In the genomic region with DNA sequence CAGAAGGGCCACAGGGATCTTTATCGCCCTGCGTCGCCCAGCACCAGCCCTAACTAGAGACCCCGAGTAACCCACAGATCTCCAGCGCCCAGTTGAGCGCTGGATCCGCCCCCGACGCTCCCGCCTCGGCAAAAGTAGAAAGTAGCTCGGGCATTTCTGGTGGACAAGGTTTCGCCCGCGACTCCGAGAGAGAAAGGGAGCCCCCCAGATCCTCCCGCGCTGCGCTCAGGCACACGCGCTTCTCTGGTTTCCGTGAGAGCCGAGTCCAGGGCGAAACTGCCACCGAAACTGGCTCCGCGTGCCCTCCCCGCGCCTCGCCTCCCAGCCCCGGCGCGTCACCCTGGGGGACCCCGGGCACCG, we compare ENCODE assay signal across 9 mouse cellular contexts. TPM values are rescaled to one million over a fixed set of nuclear protein-coding genes. Genes with fewer than 3 reads are reported as not detected.
DNase-seq lines count a peak whose midpoint lies in the region; ATAC-seq and TF ChIP-seq lines count a peak whose summit lies in the region.
"Had no signal": no experiment of that assay in that cellular context is flagged by ENCODE, and none has a peak within 500 bp of the region (broad histone marks: within the 10 kb centered on the region; RNA-seq: fewer than 3 reads in every experiment).

No protein-coding gene starts in this region.

- ATAC-seq in hindbrain, embryonic 16.5 days = peak; percentile 73
- ATAC-seq in midbrain, embryonic 14.5 days (ENCODE audit: low FRiP score, low TSS enrichment) = peak; percentile 46

- no peaks in the 10 kb centered on the region for H3K9me3 ChIP-seq in hindbrain, embryonic 16.5 days (ENCODE audit: control insufficient read depth, low read length)
- H3K9me3 ChIP-seq in midbrain, embryonic 14.5 days (ENCODE audit: control insufficient read depth, low read length) = no peaks in the 10 kb centered on the region
- H3K9me3 ChIP-seq: G1E had no signal

- no peaks in the 10 kb centered on the region for H3K36me3 ChIP-seq in testis, adult 2 months (ENCODE audit: control insufficient read depth, insufficient read depth, low read length)
- no peaks in the 10 kb centered on the region for H3K36me3 ChIP-seq in hindbrain, embryonic 16.5 days (ENCODE audit: control insufficient read depth, insufficient read depth, low read length)
- no peaks in the 10 kb centered on the region for H3K36me3 ChIP-seq in midbrain, embryonic 14.5 days (ENCODE audit: control insufficient read depth, insufficient read depth, low read length)
- H3K36me3 ChIP-seq: G1E had no signal

- H3K27ac ChIP-seq in testis, adult 2 months (ENCODE audit: control insufficient read depth, insufficient read depth, low read depth, low read length) = no peak overlapping the region
- peak overlapping the region; percentile 44 for H3K27ac ChIP-seq in hindbrain, embryonic 16.5 days (ENCODE audit: low read depth, low read length)
- H3K27ac ChIP-seq in midbrain, embryonic 14.5 days (replicated peaks; ENCODE audit: low read depth, low read length) = no peak overlapping the region

- 1% methylated on average over 30 of the region's 35 CpGs for WGBS in hindbrain, embryonic 16.5 days
- under 1% methylated on average over 35 of the region's 35 CpGs for whole genome bisulfite sequencing in midbrain, embryonic 14.5 days

- intact Hi-C loops in gastrocnemius, postnatal 14 days (cut with DNase I; ENCODE audit: low total_unique reads) = no loop called here

- H3K27me3 ChIP-seq in testis, adult 2 months (ENCODE audit: control insufficient read depth, insufficient read depth, low read length) = no peaks in the 10 kb centered on the region
- H3K27me3 ChIP-seq in hindbrain, embryonic 16.5 days (replicated peaks; ENCODE audit: control insufficient read depth, insufficient read depth, low read length) = peaks cover 35% of the 10 kb centered on the region
- peaks cover 43% of the 10 kb centered on the region for H3K27me3 ChIP-seq in midbrain, embryonic 14.5 days (ENCODE audit: control insufficient read depth, insufficient read depth, low read length)

- H3K4me1 ChIP-seq in testis, adult 2 months (ENCODE audit: control insufficient read depth, insufficient read depth, low read length) = peaks cover 3% of the 10 kb centered on the region; the same call in 1 of the 2 replicates
- peaks cover 15% of the 10 kb centered on the region for H3K4me1 ChIP-seq in hindbrain, embryonic 16.5 days (ENCODE audit: control insufficient read depth, insufficient read depth, low read depth, low read length)
- H3K4me1 ChIP-seq in midbrain, embryonic 14.5 days (ENCODE audit: control insufficient read depth, insufficient read depth, low read length) = peaks cover 11% of the 10 kb centered on the region

- peak overlapping the region; percentile 99 for H3K4me2 ChIP-seq in hindbrain, embryonic 16.5 days (ENCODE audit: low read length)
- peak overlapping the region; percentile 97 for H3K4me2 ChIP-seq in midbrain, embryonic 14.5 days (ENCODE audit: low read length)

- TF ChIP-seq CTCF in testis, adult 2 months (IDR thresholded peaks at IDR 0.05; ENCODE audit: control insufficient read depth, insufficient read depth, insufficient replicate concordance, low read depth, low read length) = no peak

- H3K4me3 ChIP-seq in testis, adult 2 months (ENCODE audit: control insufficient read depth, low read depth, low read length) = peak overlapping the region; percentile 64
- H3K4me3 ChIP-seq in hindbrain, embryonic 16.5 days (ENCODE audit: low read length) = peak overlapping the region; percentile 80
- H3K4me3 ChIP-seq in midbrain, embryonic 14.5 days (replicated peaks; ENCODE audit: low read depth, low read length) = peak overlapping the region; percentile 57

- H3K9ac ChIP-seq in hindbrain, embryonic 16.5 days (ENCODE audit: low read depth, low read length) = peak overlapping the region; percentile 71
- H3K9ac ChIP-seq in midbrain, embryonic 14.5 days (replicated peaks; ENCODE audit: low read length) = peak overlapping the region; percentile 56

- DNase-seq in gastrocnemius, postnatal 10 days = peak; percentile 5
- DNase-seq in gastrocnemius, adult 8-10 months (ENCODE audit: low spot score in 2 of 2) = no peak
- DNase-seq in testis, postnatal 14 days (ENCODE audit: low spot score) = no peak
- peak; percentile 49 for DNase-seq in midbrain, embryonic 14.5 days
- DNase-seq in layer of hippocampus, adult 8-10 months (ENCODE audit: low spot score in 2 of 2) = no peak
- no peak for DNase-seq in gastrocnemius, postnatal 14 days

- TF ChIP-seq POLR2A in testis, adult 2 months (IDR thresholded peaks at IDR 0.05; ENCODE audit: control insufficient read depth, low read depth, low read length) = no peak

RNA-seq across cellular contexts. Expression of gene Ocln, which starts 0.5 kb away (rescaled TPM):
- under 1 TPM; 0.54 to 0.78 TPM for total RNA-seq in gastrocnemius, postnatal 10 days (2021)
- total RNA-seq in gastrocnemius, adult 8-10 months (2022) = under 1 TPM in 1 of 4 experiments, not detected in 3; 0.29 TPM
- 1.9 and 3.0 TPM in 2 replicates for polyA plus RNA-seq in testis, adult 2 months (2012; rRNA removed)
- polyA plus RNA-seq in hindbrain, embryonic 16.5 days (2015; fragmentation: Nextera tagmentation; extraction: Ambion mirVana) = 13.8 and 15.1 TPM in 2 replicates
- polyA plus RNA-seq in midbrain, embryonic 14.5 days (2014; fragmentation: Nextera tagmentation; extraction: Ambion mirVana) = 4.3 and 7.4 TPM in 2 replicates
- total RNA-seq in layer of hippocampus, adult 8-10 months (2022) = 10 to 100 TPM in 3 of 4 experiments, 1 to 10 TPM in 1; 10.0 to 14.1 (median 11.3) TPM
- total RNA-seq in gastrocnemius, postnatal 14 days (2021) = under 1 TPM; 0.18 to 0.51 TPM
- polyA plus RNA-seq: G1E had no signal

RNA-seq across cellular contexts. Expression of gene Gtf2h2, which starts 59.6 kb away (rescaled TPM):
- total RNA-seq in gastrocnemius, postnatal 10 days (2021) = 10 to 100 TPM; 25.9 to 30.0 TPM
- 10 to 100 TPM; 15.6 to 22.0 (median 18.0) TPM for total RNA-seq in gastrocnemius, adult 8-10 months (2022)
- 17.9 and 21.6 TPM in 2 replicates for polyA plus RNA-seq in testis, adult 2 months (2012; rRNA removed)
- 68.3 and 69.2 TPM in 2 replicates for polyA plus RNA-seq in hindbrain, embryonic 16.5 days (2015; fragmentation: Nextera tagmentation; extraction: Ambion mirVana)
- 73.8 and 81.1 TPM in 2 replicates for polyA plus RNA-seq in midbrain, embryonic 14.5 days (2014; fragmentation: Nextera tagmentation; extraction: Ambion mirVana)
- total RNA-seq in layer of hippocampus, adult 8-10 months (2022) = 10 to 100 TPM; 45.7 to 63.5 (median 57.5) TPM
- 10 to 100 TPM; 21.9 to 26.2 TPM for total RNA-seq in gastrocnemius, postnatal 14 days (2021)

Comparison
In these comparisons a context has a peak if more than half of its experiments do, and no peak if none do; other contexts are left out.
1. DNase-seq: peak in gastrocnemius, postnatal 10 days (single experiment) and midbrain, embryonic 14.5 days (single experiment); none in gastrocnemius, adult 8-10 months (0 of 2), testis, postnatal 14 days (single experiment), layer of hippocampus, adult 8-10 months (0 of 2) and gastrocnemius, postnatal 14 days (single experiment).
2. RNA of gene Ocln, which starts 0.5 kb away (total RNA-seq): 10.0 to 14.1 TPM in layer of hippocampus, adult 8-10 months; 0.54 to 0.78 TPM in gastrocnemius, postnatal 10 days, 0.18 to 0.51 TPM in gastrocnemius, postnatal 14 days and 0.29 TPM in gastrocnemius, adult 8-10 months; every median in the first group is over 4 times any median in the second.
3. Peak in every context shown above with its lines, with median percentiles within 50 percentile points of each other: H3K4me3 ChIP-seq.